In the genomic region with DNA sequence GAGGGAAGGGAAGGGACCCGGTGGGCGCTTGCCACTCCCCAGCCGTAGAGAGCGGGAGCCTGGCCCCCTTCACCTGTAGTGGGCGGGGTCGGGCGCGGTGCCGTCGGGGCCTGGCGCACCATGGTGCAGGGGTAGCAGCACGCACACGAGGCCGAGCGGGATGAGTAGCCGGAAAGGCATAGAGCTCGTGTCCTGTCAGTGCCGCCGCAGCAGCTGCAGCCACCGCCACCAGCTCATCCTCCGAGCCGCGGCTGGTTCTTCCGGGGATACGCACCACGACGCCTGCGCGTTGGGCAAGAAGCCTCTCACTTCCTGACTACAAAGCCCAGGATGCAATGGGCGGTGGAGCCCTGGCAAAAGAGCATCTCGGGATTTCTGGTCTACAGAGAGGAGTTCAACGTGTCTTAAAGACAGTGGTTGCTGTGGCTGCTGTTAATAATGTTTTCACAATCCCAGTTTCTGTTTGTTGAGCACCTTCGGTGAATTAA, we compare ENCODE assay signal across 8 mouse cellular contexts. TPM values are rescaled to one million over a fixed set of nuclear protein-coding genes. Genes with fewer than 3 reads are reported as not detected.
DNase-seq lines count a peak whose midpoint lies in the region; ATAC-seq lines count a peak whose summit lies in the region.

A gene (minus strand): TSS at position 318 of the 488 bp plus-strand sequence.

- H3K27me3 ChIP-seq in hindbrain, embryonic 14.5 days (ENCODE audit: control insufficient read depth, insufficient read depth, low read length) = no peaks in the 10 kb centered on the region

- peak; percentile 95 for ATAC-seq in hindbrain, embryonic 14.5 days (ENCODE audit: low FRiP score)

- H3K4me1 ChIP-seq in hindbrain, embryonic 14.5 days (replicated peaks; ENCODE audit: control insufficient read depth, insufficient read depth, low read length) = peaks cover 7% of the 10 kb centered on the region

- peak within 1 kb of the TSS; percentile 86 for H3K9ac ChIP-seq in hindbrain, embryonic 14.5 days

- H3K4me3 ChIP-seq in hindbrain, embryonic 14.5 days (replicated peaks; ENCODE audit: low read length) = peak within 1 kb of the TSS; percentile 77

- peak within 1 kb of the TSS; percentile 88 for H3K4me2 ChIP-seq in hindbrain, embryonic 14.5 days (replicated peaks)

- WGBS in hindbrain, embryonic 14.5 days = under 1% methylated on average over 32 of the region's 33 CpGs

- H3K9me3 ChIP-seq in hindbrain, embryonic 14.5 days (ENCODE audit: control insufficient read depth, low read length) = no peaks in the 10 kb centered on the region

- peak; percentile 95 for DNase-seq in R1 (ENCODE audit: low read depth, low spot score)
- peak; percentile 87 to 94 for DNase-seq in cerebellum, postnatal 25 days
- DNase-seq in frontal cortex, postnatal 25 days (ENCODE audit: low spot score in 2 of 2) = peak; percentile 81 to 88
- peak; percentile 95 for DNase-seq in hindbrain, embryonic 14.5 days (ENCODE audit: low spot score)
- peak; percentile 91 to 92 for DNase-seq in layer of hippocampus, postnatal 36 days
- DNase-seq in lung, postnatal 36 days = peak; percentile 97
- DNase-seq in retina, postnatal 1 day = peak; percentile 96
- peak; percentile 86 to 89 for DNase-seq in urinary bladder, adult 18-20 months (ENCODE audit: low spot score in 2 of 2)

- 0 out of 2 replicates have a peak within 1 kb of the TSS, but pooled peaks have one; percentile 38 for H3K27ac ChIP-seq in hindbrain, embryonic 14.5 days

- H3K36me3 ChIP-seq in hindbrain, embryonic 14.5 days (replicated peaks; ENCODE audit: control insufficient read depth, insufficient read depth) = peaks cover 22% of the 10 kb centered on the region

RNA-seq across cellular contexts. Expression of the gene that starts here (rescaled TPM):
- polyA plus RNA-seq in hindbrain, embryonic 14.5 days (2014; fragmentation: Nextera tagmentation; extraction: Ambion mirVana) = 34.2 and 38.6 TPM in 2 replicates
- 10 to 100 TPM; 21.7 to 25.0 TPM for total RNA-seq in layer of hippocampus, postnatal 36 days (2021)

Comparison
In these comparisons a context has a peak if more than half of its experiments do, and no peak if none do; other contexts are left out.
1. Peak in every context shown above with its lines: DNase-seq, ATAC-seq, H3K4me3 ChIP-seq and H3K27ac ChIP-seq.